Mouse (Mus musculus): ENCODE measurements around the gene Zcrb1.

The Zcrb1 gene

DNA sequence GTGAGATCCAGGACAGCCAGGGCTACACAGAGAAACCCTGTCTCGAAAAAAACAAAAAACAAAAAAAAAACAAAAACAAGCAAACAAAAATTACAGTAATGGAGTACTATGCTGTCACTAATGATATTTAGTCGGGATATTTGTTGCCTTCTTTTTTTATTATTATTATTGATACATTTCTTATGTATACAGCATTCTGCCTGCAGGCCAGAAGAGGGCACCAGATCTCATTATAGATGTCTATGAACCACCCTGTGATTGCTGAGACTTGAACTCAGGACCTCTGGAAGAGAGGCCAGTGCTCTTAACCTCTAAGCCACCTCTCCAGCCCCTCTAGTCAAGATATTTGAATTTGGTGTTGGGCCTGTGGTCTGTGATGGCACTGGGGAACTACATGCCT is 26.3 kb downstream of the Zcrb1 start:
- no peak for DNase-seq (ENCODE audit: low read depth, low spot score)

GRCm38 (mm10) chr15:93368558-93368957 is 29.6 kb downstream of the Zcrb1 start:
- DNase-seq (ENCODE audit: low read depth, low spot score): no peak

- no peak for DNase-seq (ENCODE audit: low read depth, low spot score)
These were observed 32.6 kb downstream of the Zcrb1 start for GRCm38 (mm10) chr15:93365561-93365960.

- DNase-seq (ENCODE audit: low read depth, low spot score): no peak
These were observed 39.6 kb downstream of the Zcrb1 start for GRCm38 (mm10) chr15:93358346-93359095.

GRCm38 (mm10) chr15:93340630-93341379 is 57.3 kb downstream of the Zcrb1 start:
- no peak for DNase-seq (ENCODE audit: low read depth, low spot score)

DNA sequence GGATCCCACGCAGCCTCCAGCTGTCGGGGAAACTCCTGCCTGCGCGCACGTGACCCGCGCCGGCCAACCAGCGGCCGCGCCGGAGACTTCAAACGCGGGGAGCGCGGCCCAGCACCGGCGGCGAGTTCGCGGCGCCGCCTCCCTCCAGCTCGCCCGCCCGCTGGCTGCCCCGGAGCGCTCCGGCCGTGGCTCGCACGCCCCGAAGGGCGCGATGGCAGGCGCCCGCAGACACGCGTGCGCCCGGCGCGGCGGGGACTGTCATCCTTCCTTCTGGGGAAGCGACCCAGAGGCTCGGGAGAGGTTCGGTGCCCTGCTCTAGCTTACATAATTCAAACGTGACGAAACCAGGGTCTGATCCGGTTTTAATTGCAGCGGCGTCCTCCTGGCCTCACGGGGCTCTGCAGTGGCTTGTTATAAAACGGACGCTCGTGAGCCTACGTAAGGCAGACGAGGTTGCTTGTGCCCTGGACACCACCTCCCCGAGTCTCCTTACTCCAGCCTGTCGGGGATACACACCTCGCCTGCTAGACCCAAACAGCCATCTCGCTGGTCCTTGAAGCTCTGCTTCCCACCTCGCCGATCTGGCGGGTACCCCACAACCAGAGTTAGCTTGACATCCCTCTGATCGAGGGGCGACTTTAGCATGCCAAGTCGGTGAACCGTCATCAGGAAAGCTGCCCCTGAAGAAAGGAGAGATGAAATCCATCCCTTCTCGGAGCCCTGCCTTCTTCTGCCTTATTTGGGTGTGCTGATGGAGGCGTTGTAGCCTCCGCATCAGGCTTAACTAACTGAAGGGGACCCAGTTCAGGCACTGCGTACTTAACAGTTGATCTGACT is 61.0 kb downstream of the Zcrb1 start, which contains the start of gene Yaf2:
Gene Yaf2, minus strand, starts transcription at position 11 of the 837 bp plus-strand sequence.
- DNase-seq (ENCODE audit: low read depth, low spot score): peak; percentile 93

- DNase-seq (ENCODE audit: low read depth, low spot score): no peak
These were observed 61.5 kb downstream of the Zcrb1 start for GRCm38 (mm10) chr15:93336658-93336924.

All from CD4-positive helper T cell, adult 2 months (primary cell).